Mouse (Mus musculus): ENCODE results near the gene Anapc2. TPM values are rescaled to one million over a fixed set of nuclear protein-coding genes. Genes with fewer than 3 reads are reported as not detected.

Gene Anapc2
- polyA plus RNA-seq (2014; fragmentation: Nextera tagmentation; extraction: Ambion mirVana): 107 and 110 TPM in 2 replicates

GRCm38 (mm10) chr2:25271827-25272511, at the start of gene Anapc2, which contains the start of gene Ssna1:
Gene Anapc2, plus strand, starts transcription at chr2:25272478.
Gene Ssna1, minus strand, starts transcription at chr2:25272438.
- H3K9ac ChIP-seq (ENCODE audit: low read depth, low read length): peak within 1 kb of the TSS; percentile 93
- WGBS: 1% methylated on average over 45 of the region's 55 CpGs
- H3K4me3 ChIP-seq (ENCODE audit: low read depth, low read length): peak within 1 kb of the TSS; percentile 92
- ATAC-seq (ENCODE audit: low FRiP score): peak; percentile 93
- H3K4me1 ChIP-seq (replicated peaks; ENCODE audit: control insufficient read depth, insufficient read depth, low read length): peaks cover 16% of the 10 kb centered on the region
- H3K9me3 ChIP-seq (ENCODE audit: control insufficient read depth, low read length): no peaks in the 10 kb centered on the region
- H3K27ac ChIP-seq (ENCODE audit: low read depth, low read length): peak within 1 kb of the TSS; percentile 78
- H3K36me3 ChIP-seq (ENCODE audit: control insufficient read depth, insufficient read depth, low read length): no peaks in the 10 kb centered on the region; the same call in 1 of the 2 replicates
- H3K4me2 ChIP-seq (replicated peaks; ENCODE audit: low read depth, low read length): peak within 1 kb of the TSS; percentile 94
- peak; percentile 100 for DNase-seq (ENCODE audit: low spot score)
- no peaks in the 10 kb centered on the region for H3K27me3 ChIP-seq (ENCODE audit: control insufficient read depth, insufficient read depth, low read length)

DNA sequence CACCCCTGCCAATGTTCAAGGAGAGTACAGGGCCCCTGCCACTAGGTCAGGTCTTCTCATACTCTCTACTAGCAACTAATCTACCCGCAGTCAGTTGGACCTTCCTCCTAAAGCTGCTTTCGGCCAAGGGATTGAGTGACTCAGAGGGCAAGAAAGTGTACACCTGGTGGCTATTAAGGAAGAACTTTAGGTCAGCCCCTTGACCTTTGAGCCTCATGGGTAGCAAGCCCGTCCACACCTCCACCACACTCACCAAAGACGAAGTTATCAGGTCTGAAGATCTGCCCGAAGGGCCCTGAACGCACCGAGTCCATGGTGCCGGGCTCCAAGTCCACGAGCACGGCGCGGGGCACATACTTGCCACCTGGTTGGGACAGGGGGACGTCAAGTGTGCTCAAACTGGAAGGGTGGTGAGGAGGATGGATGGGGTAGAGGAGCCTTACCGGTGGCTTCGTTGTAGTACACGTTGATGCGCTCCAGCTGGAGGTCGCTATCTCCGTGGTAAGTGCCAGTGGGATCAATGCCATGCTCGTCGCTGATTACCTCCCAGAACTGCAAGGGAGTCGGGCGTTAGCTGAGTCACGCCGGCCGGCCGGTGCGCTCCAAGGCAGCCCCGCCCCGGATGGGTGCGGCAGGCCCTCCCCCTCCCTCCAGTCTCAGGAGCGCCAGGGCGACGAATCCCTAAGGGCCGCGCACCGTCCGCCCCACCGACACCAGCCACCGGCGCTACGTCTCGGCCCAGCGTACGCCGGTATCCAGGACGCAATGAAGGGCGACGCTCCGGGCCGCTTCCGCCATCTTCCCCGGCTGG, 48.4 kb upstream of the Anapc2 start:
- Histone ChIP-seq H3K27me3 (ENCODE audit: control insufficient read depth, insufficient read depth, low read length) (no peaks in the 10 kb centered on the region), H3K36me3 (ENCODE audit: control insufficient read depth, insufficient read depth, low read length) (no peaks in the 10 kb centered on the region), H3K4me3 (ENCODE audit: low read depth, low read length) (peak overlapping the region; percentile 85), H3K9me3 (ENCODE audit: control insufficient read depth, low read length) (no peaks in the 10 kb centered on the region), H3K4me1 (replicated peaks; ENCODE audit: control insufficient read depth, insufficient read depth, low read length) (peaks cover 5% of the 10 kb centered on the region; the same call in 1 of the 2 replicates), H3K27ac (ENCODE audit: low read depth, low read length) (peak overlapping the region; percentile 85), H3K9ac (ENCODE audit: low read depth, low read length) (peak overlapping the region; percentile 83), H3K4me2 (replicated peaks; ENCODE audit: low read depth, low read length) (peak overlapping the region; percentile 92)
- ATAC-seq (ENCODE audit: low FRiP score) (peak; percentile 39), DNase-seq (ENCODE audit: low spot score) (no peak)
- WGBS: 2% methylated on average over 53 of the region's 53 CpGs

- peak within 1 kb of the TSS; percentile 92 for H3K4me2 ChIP-seq (replicated peaks; ENCODE audit: low read depth, low read length)
- H3K9ac ChIP-seq (ENCODE audit: low read depth, low read length): peak within 1 kb of the TSS; percentile 83
- peak within 1 kb of the TSS; percentile 85 for H3K4me3 ChIP-seq (ENCODE audit: low read depth, low read length)
- ATAC-seq (ENCODE audit: low FRiP score) (no peak), DNase-seq (ENCODE audit: low spot score) (no peak)
- WGBS: 0% methylated on average over 17 of the region's 17 CpGs
- no peaks in the 10 kb centered on the region for H3K36me3 ChIP-seq (ENCODE audit: control insufficient read depth, insufficient read depth, low read length)
- H3K4me1 ChIP-seq (replicated peaks; ENCODE audit: control insufficient read depth, insufficient read depth, low read length): peaks cover 5% of the 10 kb centered on the region; the same call in 1 of the 2 replicates
- no peaks in the 10 kb centered on the region for H3K9me3 ChIP-seq (ENCODE audit: control insufficient read depth, low read length)
- no peaks in the 10 kb centered on the region for H3K27me3 ChIP-seq (ENCODE audit: control insufficient read depth, insufficient read depth, low read length)
- H3K27ac ChIP-seq (ENCODE audit: low read depth, low read length): peak within 1 kb of the TSS; percentile 94
Observed at GRCm38 (mm10) chr2:25224492-25224765, 47.8 kb upstream of the Anapc2 start, which contains the start of gene Tubb4b. Gene Tubb4b, minus strand, starts transcription at chr2:25224702.

DNA sequence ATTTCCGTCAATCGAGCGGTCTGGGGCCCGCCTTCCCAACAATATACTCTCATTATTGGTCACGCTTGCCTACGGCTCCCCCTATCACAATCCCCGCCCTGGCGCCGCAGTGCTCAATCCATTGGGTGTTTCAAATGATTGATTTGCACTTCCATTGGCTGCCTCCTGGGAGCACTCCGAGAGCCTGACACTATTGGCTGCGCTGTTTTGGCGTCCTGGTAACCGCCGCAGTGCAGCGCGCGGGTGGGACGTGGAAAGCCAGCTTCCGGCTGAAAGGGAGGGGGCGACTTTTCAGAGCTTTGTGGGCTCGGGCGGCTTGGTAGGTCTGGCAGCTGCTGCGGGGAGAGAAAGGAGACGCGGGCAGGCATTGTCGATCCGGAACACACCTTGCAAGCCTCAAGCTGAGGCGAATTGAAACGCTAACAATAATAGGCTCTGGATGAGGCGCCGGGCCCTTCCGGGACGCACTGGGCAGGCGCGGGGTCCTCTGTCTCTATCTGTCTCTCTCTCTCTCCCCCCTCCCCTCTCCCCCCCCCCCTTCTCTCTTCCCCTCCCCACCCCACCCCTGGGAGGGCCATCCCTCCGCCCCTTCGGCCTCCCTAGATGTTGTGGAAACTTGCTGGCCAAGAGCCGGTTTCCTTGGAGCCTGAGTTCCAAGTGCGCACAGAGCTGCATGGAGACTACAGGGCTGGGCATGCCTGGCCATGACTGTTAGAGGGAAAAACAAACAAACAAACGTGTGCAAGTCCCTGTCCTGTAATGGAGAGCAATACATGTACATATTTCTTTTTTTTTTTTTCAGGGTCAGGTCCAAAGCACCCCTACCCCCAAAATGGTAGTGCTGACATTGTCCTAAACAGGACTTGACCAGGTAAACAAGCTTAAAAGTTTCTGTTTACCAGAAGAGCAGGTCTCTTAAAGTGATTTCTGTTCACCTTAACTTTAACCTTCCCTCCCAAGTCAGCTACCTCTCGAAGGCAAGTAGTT, 47.2 kb upstream of the Anapc2 start:
- peak; percentile 97 for ATAC-seq (ENCODE audit: low FRiP score)

GRCm38 (mm10) chr2:25225811-25226379, 46.4 kb upstream of the Anapc2 start:
- 81% methylated on average over 8 of the region's 8 CpGs for WGBS
- Histone ChIP-seq H3K27ac (ENCODE audit: low read depth, low read length) (peak overlapping the region; percentile 94), H3K4me1 (replicated peaks; ENCODE audit: control insufficient read depth, insufficient read depth, low read length) (peaks cover 5% of the 10 kb centered on the region; the same call in 1 of the 2 replicates), H3K9me3 (ENCODE audit: control insufficient read depth, low read length) (no peaks in the 10 kb centered on the region), H3K9ac (ENCODE audit: low read depth, low read length) (peak overlapping the region; percentile 54; the same call in 1 of the 2 replicates), H3K27me3 (ENCODE audit: control insufficient read depth, insufficient read depth, low read length) (no peaks in the 10 kb centered on the region), H3K36me3 (ENCODE audit: control insufficient read depth, insufficient read depth, low read length) (no peaks in the 10 kb centered on the region), H3K4me2 (replicated peaks; ENCODE audit: low read depth, low read length) (peak overlapping the region; percentile 33; the same call in 1 of the 2 replicates), H3K4me3 (ENCODE audit: low read depth, low read length) (peak overlapping the region; percentile 37; the same call in 1 of the 2 replicates)
- DNase-seq (ENCODE audit: low spot score) (no peak), ATAC-seq (ENCODE audit: low FRiP score) (no peak)

More for the DNA sequence above, 47.2 kb upstream of the Anapc2 start:
- peak overlapping the region; percentile 33 for H3K4me2 ChIP-seq (replicated peaks; ENCODE audit: low read depth, low read length)
- peak overlapping the region; percentile 85 for H3K4me3 ChIP-seq (ENCODE audit: low read depth, low read length)
- no peaks in the 10 kb centered on the region for H3K36me3 ChIP-seq (ENCODE audit: control insufficient read depth, insufficient read depth, low read length)
- H3K4me1 ChIP-seq (replicated peaks; ENCODE audit: control insufficient read depth, insufficient read depth, low read length): peaks cover 5% of the 10 kb centered on the region; the same call in 1 of the 2 replicates
- DNase-seq (ENCODE audit: low spot score): peak; percentile 97
- WGBS: 2% methylated on average over 39 of the region's 41 CpGs
- H3K27me3 ChIP-seq (ENCODE audit: control insufficient read depth, insufficient read depth, low read length): no peaks in the 10 kb centered on the region
- no peaks in the 10 kb centered on the region for H3K9me3 ChIP-seq (ENCODE audit: control insufficient read depth, low read length)
- H3K27ac ChIP-seq (ENCODE audit: low read depth, low read length): peak overlapping the region; percentile 94
- H3K9ac ChIP-seq (ENCODE audit: low read depth, low read length): peak overlapping the region; percentile 54

DNA sequence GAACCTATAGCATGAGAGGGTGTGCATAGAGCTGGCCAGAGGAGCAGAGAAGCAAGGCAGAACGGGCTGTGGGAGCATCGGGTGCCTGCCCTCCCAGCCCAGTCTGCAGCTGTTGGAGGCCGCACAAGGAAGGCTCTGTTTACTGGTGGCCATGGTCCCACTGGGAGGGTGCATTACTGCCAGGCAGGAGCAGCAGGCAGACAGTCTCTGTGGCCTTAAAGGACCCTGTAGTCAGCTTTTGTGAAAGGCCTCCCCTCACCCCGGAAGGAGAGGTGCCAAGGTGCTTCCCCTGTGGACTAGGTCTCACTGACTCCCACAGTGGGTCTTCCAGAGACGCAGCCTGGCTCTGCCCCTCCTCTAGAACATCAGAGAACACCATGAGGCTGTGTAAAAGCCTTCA, 45.4 kb upstream of the Anapc2 start:
- ATAC-seq (ENCODE audit: low FRiP score) (no peak), DNase-seq (ENCODE audit: low spot score) (no peak)
- Histone ChIP-seq H3K4me2 (replicated peaks; ENCODE audit: low read depth, low read length) (no peak overlapping the region), H3K27ac (ENCODE audit: low read depth, low read length) (no peak overlapping the region), H3K9ac (ENCODE audit: low read depth, low read length) (no peak overlapping the region), H3K4me1 (replicated peaks; ENCODE audit: control insufficient read depth, insufficient read depth, low read length) (peaks cover 5% of the 10 kb centered on the region; the same call in 1 of the 2 replicates), H3K9me3 (ENCODE audit: control insufficient read depth, low read length) (no peaks in the 10 kb centered on the region), H3K4me3 (ENCODE audit: low read depth, low read length) (no peak overlapping the region), H3K36me3 (ENCODE audit: control insufficient read depth, insufficient read depth, low read length) (no peaks in the 10 kb centered on the region), H3K27me3 (ENCODE audit: control insufficient read depth, insufficient read depth, low read length) (no peaks in the 10 kb centered on the region)
- WGBS: 79% methylated on average over 5 of the region's 5 CpGs

DNA sequence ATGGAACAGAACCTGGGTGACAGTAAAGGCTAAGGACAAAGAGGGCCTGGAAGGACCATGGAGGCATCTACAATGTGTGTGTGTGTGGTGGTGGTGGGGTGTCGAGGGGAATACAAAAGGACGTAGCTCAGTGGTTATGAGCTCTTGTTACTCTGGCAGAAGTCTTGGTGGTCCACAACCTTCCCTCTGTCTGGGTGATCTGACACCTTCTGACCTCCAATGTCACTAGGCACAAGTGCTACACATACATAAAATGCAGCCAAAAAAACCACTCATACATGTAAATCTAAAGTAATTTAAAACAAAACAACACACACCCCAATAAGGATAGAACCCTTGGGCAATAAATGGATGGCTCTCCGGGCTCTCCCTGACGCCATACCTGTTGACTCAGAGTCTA, 44.9 kb upstream of the Anapc2 start:
- Histone ChIP-seq H3K4me2 (replicated peaks; ENCODE audit: low read depth, low read length) (no peak overlapping the region), H3K27me3 (ENCODE audit: control insufficient read depth, insufficient read depth, low read length) (no peaks in the 10 kb centered on the region), H3K4me3 (ENCODE audit: low read depth, low read length) (no peak overlapping the region), H3K9ac (ENCODE audit: low read depth, low read length) (no peak overlapping the region), H3K9me3 (ENCODE audit: control insufficient read depth, low read length) (no peaks in the 10 kb centered on the region), H3K36me3 (ENCODE audit: control insufficient read depth, insufficient read depth, low read length) (no peaks in the 10 kb centered on the region), H3K27ac (ENCODE audit: low read depth, low read length) (no peak overlapping the region), H3K4me1 (replicated peaks; ENCODE audit: control insufficient read depth, insufficient read depth, low read length) (peaks cover 5% of the 10 kb centered on the region; the same call in 1 of the 2 replicates)
- ATAC-seq (ENCODE audit: low FRiP score) (no peak), DNase-seq (ENCODE audit: low spot score) (no peak)
- 95% methylated on average over 4 of the region's 4 CpGs for WGBS
